In the genomic region with DNA sequence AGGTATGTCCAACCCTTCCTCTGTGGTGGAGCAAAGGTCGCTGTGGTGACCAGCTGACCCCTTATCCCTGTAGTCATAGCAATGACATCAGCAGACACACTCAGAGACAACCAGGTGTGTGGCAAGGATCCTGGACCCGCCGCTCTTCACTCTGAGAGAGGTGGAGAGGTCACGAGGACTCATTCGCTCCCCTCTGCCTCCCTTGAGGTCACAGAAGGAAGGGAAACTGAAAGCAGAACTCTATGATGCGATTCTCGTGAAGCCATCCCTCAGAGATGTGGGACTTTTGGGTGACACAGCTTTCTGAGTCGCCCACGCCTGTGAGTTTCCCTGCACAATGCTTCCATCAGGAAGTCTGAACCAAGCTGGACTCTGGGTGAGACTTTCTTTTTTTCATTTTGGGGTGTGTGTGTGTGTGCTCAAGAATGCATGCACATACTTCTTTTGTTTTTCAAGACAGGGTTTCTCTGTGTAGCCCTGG, we compare ENCODE assay signal across 8 mouse cellular contexts. TPM values are rescaled to one million over a fixed set of nuclear protein-coding genes. Genes with fewer than 3 reads are reported as not detected.
DNase-seq lines count a peak whose midpoint lies in the region; ATAC-seq and TF ChIP-seq lines count a peak whose summit lies in the region.

No protein-coding gene starts in this region.

- peak overlapping the region; percentile 73 for H3K9ac ChIP-seq in liver, embryonic 14.5 days (replicated peaks)
- no peak overlapping the region for H3K9ac ChIP-seq in hindbrain, postnatal 0 days (replicated peaks; ENCODE audit: low read length)
- no peak overlapping the region for H3K9ac ChIP-seq in hindbrain, embryonic 14.5 days

- H3K36me3 ChIP-seq in liver, embryonic 14.5 days (replicated peaks; ENCODE audit: control insufficient read depth, insufficient read depth, low read depth) = peaks cover 37% of the 10 kb centered on the region
- H3K36me3 ChIP-seq in hindbrain, postnatal 0 days (ENCODE audit: insufficient read depth, low read length) = peaks cover 9% of the 10 kb centered on the region; the same call in 1 of the 2 replicates
- peaks cover 33% of the 10 kb centered on the region for H3K36me3 ChIP-seq in hindbrain, embryonic 14.5 days (replicated peaks; ENCODE audit: control insufficient read depth, insufficient read depth)

- peak overlapping the region; percentile 81 for H3K4me2 ChIP-seq in liver, embryonic 14.5 days (ENCODE audit: low read depth)
- no peak overlapping the region for H3K4me2 ChIP-seq in hindbrain, postnatal 0 days (ENCODE audit: low read depth, low read length)
- no peak overlapping the region for H3K4me2 ChIP-seq in hindbrain, embryonic 14.5 days (replicated peaks)

- no peak for TF ChIP-seq EP300 in liver, embryonic 14.5 days (IDR thresholded peaks at IDR 0.05; ENCODE audit: low read depth)

- WGBS in liver, embryonic 14.5 days (ENCODE audit: insufficient replicate concordance) = 20% methylated on average over 9 of the region's 9 CpGs
- WGBS in hindbrain, postnatal 0 days = 82% methylated on average over 9 of the region's 9 CpGs
- whole genome bisulfite sequencing in hindbrain, embryonic 14.5 days = 86% methylated on average over 9 of the region's 9 CpGs

- DNase-seq in layer of hippocampus, adult 11-12 months (ENCODE audit: low spot score) = peak; percentile 46
- no peak for DNase-seq in layer of hippocampus, postnatal 25 days (ENCODE audit: extremely low spot score in 1 of 2, low spot score in 1 of 2)
- DNase-seq in heart, adult 8-10 months (ENCODE audit: low spot score) = peak; percentile 70
- peak in 2 of 3 experiments; percentile 25 to 52 for DNase-seq in liver, embryonic 14.5 days (ENCODE audit: low read depth in 3 of 3, low spot score in 3 of 3)
- DNase-seq in spleen, adult 18-20 months = peak; percentile 53 to 57
- no peak for DNase-seq in hindbrain, postnatal 0 days (ENCODE audit: low spot score)
- DNase-seq in hindbrain, embryonic 14.5 days (ENCODE audit: low spot score) = no peak
- DNase-seq in gastrocnemius, adult 8-10 months (ENCODE audit: low spot score in 2 of 2) = no peak

- peak overlapping the region; percentile 87 for H3K27ac ChIP-seq in liver, embryonic 14.5 days
- H3K27ac ChIP-seq in hindbrain, postnatal 0 days = no peak overlapping the region
- H3K27ac ChIP-seq in hindbrain, embryonic 14.5 days = no peak overlapping the region

- no peaks in the 10 kb centered on the region for H3K27me3 ChIP-seq in liver, embryonic 14.5 days (ENCODE audit: control insufficient read depth, insufficient read depth, low read length)
- H3K27me3 ChIP-seq in hindbrain, postnatal 0 days (ENCODE audit: insufficient read depth, low read length) = no peaks in the 10 kb centered on the region
- H3K27me3 ChIP-seq in hindbrain, embryonic 14.5 days (ENCODE audit: control insufficient read depth, insufficient read depth, low read length) = no peaks in the 10 kb centered on the region

- peak overlapping the region; percentile 31 to 43 for H3K4me3 ChIP-seq in liver, embryonic 14.5 days (ENCODE audit: insufficient read depth in 1 of 2, low read depth in 2 of 2, low read length in 2 of 2)
- no peak overlapping the region for H3K4me3 ChIP-seq in hindbrain, postnatal 0 days (ENCODE audit: low read length)
- no peak overlapping the region for H3K4me3 ChIP-seq in hindbrain, embryonic 14.5 days (replicated peaks; ENCODE audit: low read length)

- peaks cover 33 to 34% of the 10 kb centered on the region in 2 experiments for H3K4me1 ChIP-seq in liver, embryonic 14.5 days (replicated peaks; ENCODE audit: control insufficient read depth in 2 of 2, insufficient read depth in 2 of 2, low read length in 1 of 2)
- H3K4me1 ChIP-seq in hindbrain, postnatal 0 days (ENCODE audit: insufficient read depth, low read length) = no peaks in the 10 kb centered on the region
- no peaks in the 10 kb centered on the region for H3K4me1 ChIP-seq in hindbrain, embryonic 14.5 days (replicated peaks; ENCODE audit: control insufficient read depth, insufficient read depth, low read length)

- ATAC-seq in liver, embryonic 14.5 days (ENCODE audit: insufficient read depth) = peak; percentile 6; the same call in 1 of the 2 replicates
- ATAC-seq in hindbrain, postnatal 0 days = no peak
- no peak for ATAC-seq in hindbrain, embryonic 14.5 days (ENCODE audit: low FRiP score)

- H3K9me3 ChIP-seq in liver, embryonic 14.5 days (ENCODE audit: control insufficient read depth, low read length) = peaks cover 3% of the 10 kb centered on the region; the same call in 1 of the 2 replicates
- no peaks in the 10 kb centered on the region for H3K9me3 ChIP-seq in hindbrain, postnatal 0 days (ENCODE audit: low read length)
- H3K9me3 ChIP-seq in hindbrain, embryonic 14.5 days (ENCODE audit: control insufficient read depth, low read length) = no peaks in the 10 kb centered on the region

- TF ChIP-seq CTCF in liver, embryonic 14.5 days (IDR thresholded peaks at IDR 0.05; ENCODE audit: low read depth) = no peak
- no peak for TF ChIP-seq CTCF in hindbrain, postnatal 0 days (IDR thresholded peaks at IDR 0.05; ENCODE audit: low read depth)

RNA-seq across cellular contexts. Expression of gene Srrm1, which starts 39.3 kb away (rescaled TPM):
- 100 to 1,000 TPM; 102 to 140 TPM for total RNA-seq in layer of hippocampus, postnatal 25 days (2021)
- total RNA-seq in heart, adult 8-10 months (2022) = 10 to 100 TPM; 47.4 to 70.9 (median 55.8) TPM
- polyA plus RNA-seq in liver, embryonic 14.5 days (2012; rRNA removed) = 26.7 and 43.6 TPM in 2 replicates
- 94.8 and 99.4 TPM in 2 replicates for polyA plus RNA-seq in liver, embryonic 14.5 days (2014; fragmentation: Nextera tagmentation; extraction: Ambion mirVana)
- total RNA-seq in hindbrain, postnatal 0 days (2014; rRNA removed) = 20.8 and 21.2 TPM in 2 replicates
- polyA plus RNA-seq in hindbrain, postnatal 0 days (2015; fragmentation: Nextera tagmentation; extraction: Ambion mirVana) = 173 and 174 TPM in 2 replicates
- 137 and 146 TPM in 2 replicates for polyA plus RNA-seq in hindbrain, embryonic 14.5 days (2014; fragmentation: Nextera tagmentation; extraction: Ambion mirVana)
- total RNA-seq in gastrocnemius, adult 8-10 months (2022) = 10 to 100 TPM; 54.8 to 68.5 (median 57.3) TPM

RNA-seq across cellular contexts. Expression of gene Clic4, which starts 41.2 kb away (rescaled TPM):
- 10 to 100 TPM; 36.9 to 38.9 TPM for total RNA-seq in layer of hippocampus, postnatal 25 days (2021)
- 100 to 1,000 TPM; 236 to 258 (median 249) TPM for total RNA-seq in heart, adult 8-10 months (2022)
- polyA plus RNA-seq in liver, embryonic 14.5 days (2012; rRNA removed) = 29.7 and 40.8 TPM in 2 replicates
- 65.8 and 76.5 TPM in 2 replicates for polyA plus RNA-seq in liver, embryonic 14.5 days (2014; fragmentation: Nextera tagmentation; extraction: Ambion mirVana)
- total RNA-seq in hindbrain, postnatal 0 days (2014; rRNA removed) = 64.7 and 70.1 TPM in 2 replicates
- polyA plus RNA-seq in hindbrain, postnatal 0 days (2015; fragmentation: Nextera tagmentation; extraction: Ambion mirVana) = 57.1 and 59.7 TPM in 2 replicates
- 43.2 and 50.4 TPM in 2 replicates for polyA plus RNA-seq in hindbrain, embryonic 14.5 days (2014; fragmentation: Nextera tagmentation; extraction: Ambion mirVana)
- total RNA-seq in gastrocnemius, adult 8-10 months (2022) = 10 to 100 TPM; 16.8 to 27.9 (median 18.1) TPM

Comparison
In these comparisons a context has a peak if more than half of its experiments do, and no peak if none do; other contexts are left out.
1. DNase-seq: peak in layer of hippocampus, adult 11-12 months (single experiment), heart, adult 8-10 months (single experiment), liver, embryonic 14.5 days (2 of 3) and spleen, adult 18-20 months (2 of 2); none in layer of hippocampus, postnatal 25 days (0 of 2), hindbrain, postnatal 0 days (single experiment), hindbrain, embryonic 14.5 days (single experiment) and gastrocnemius, adult 8-10 months (0 of 2).
2. H3K4me3 ChIP-seq: peak in liver, embryonic 14.5 days (2 of 2); none in hindbrain, postnatal 0 days (single experiment) and hindbrain, embryonic 14.5 days (single experiment).